ENCODE assay signal across 32 mouse cellular contexts in genomic region chr5:44109121-44109520, GRCm38 (mm10). TPM values are rescaled to one million over a fixed set of nuclear protein-coding genes. Genes with fewer than 3 reads are reported as not detected.
A peak's percentile ranks its signal among the peaks of the same experiment; 100 is the strongest.
DNase-seq lines count a peak whose midpoint lies in the region; ATAC-seq and TF ChIP-seq lines count a peak whose summit lies in the region.
"Had no signal": no experiment of that assay in that cellular context is flagged by ENCODE, and none has a peak within 500 bp of the region (broad histone marks: within the 10 kb centered on the region; RNA-seq: fewer than 3 reads in every experiment).

No protein-coding gene starts in this region.

- DNase-seq in Patski (ENCODE audit: low read depth, low spot score) = no peak
- peak; percentile 36 to 78 for DNase-seq in kidney, adult 8-10 months
- peak; percentile 67 for DNase-seq in kidney, postnatal 14 days
- DNase-seq in liver, embryonic 11.5 days (ENCODE audit: low spot score) = no peak
- no peak for DNase-seq in adrenal gland, postnatal 4 days (ENCODE audit: low spot score in 2 of 2)
- no peak for DNase-seq in gastrocnemius, adult 8-10 months (ENCODE audit: low spot score in 2 of 2)
- no peak for DNase-seq in urinary bladder, adult 2 months (ENCODE audit: low spot score)
- DNase-seq: adrenal gland, adult 8-10 months; adrenal gland, postnatal 25 days; cerebellum, adult 11 months; cerebellum, adult 2 months; cerebellum, adult 9-11 months; cerebellum, postnatal 25 days; gastrocnemius, adult 2 months; gastrocnemius, postnatal 25 days; heart, adult 18-20 months; heart, postnatal 10 days; heart, postnatal 36 days had no signal

- peaks cover 11% of the 10 kb centered on the region for H3K4me1 ChIP-seq in kidney, embryonic 15.5 days
- H3K4me1 ChIP-seq in liver, embryonic 11.5 days (replicated peaks; ENCODE audit: control insufficient read depth, insufficient read depth, low read length) = no peaks in the 10 kb centered on the region
- H3K4me1 ChIP-seq: embryonic facial prominence, embryonic 12.5 days; embryonic facial prominence, embryonic 15.5 days; hindbrain, embryonic 13.5 days had no signal

- H3K27ac ChIP-seq in kidney, embryonic 15.5 days = no peak overlapping the region
- no peak overlapping the region for H3K27ac ChIP-seq in liver, embryonic 11.5 days (ENCODE audit: low read depth, low read length)
- H3K27ac ChIP-seq: embryonic facial prominence, embryonic 12.5 days; embryonic facial prominence, embryonic 15.5 days; forebrain, embryonic 13.5 days; gastrocnemius, adult 2 months; heart, embryonic 15.5 days; hindbrain, embryonic 10.5 days; hindbrain, embryonic 13.5 days had no signal

- no peak overlapping the region for H3K4me2 ChIP-seq in kidney, embryonic 15.5 days
- H3K4me2 ChIP-seq in liver, embryonic 11.5 days = no peak overlapping the region
- H3K4me2 ChIP-seq: embryonic facial prominence, embryonic 12.5 days; embryonic facial prominence, embryonic 15.5 days; forebrain, embryonic 13.5 days; heart, embryonic 12.5 days; heart, embryonic 15.5 days; hindbrain, embryonic 13.5 days had no signal

- CTCF ChIA-PET in Patski (lab: Charles Lee) = no interaction called here

- 45% methylated on average over 2 of the region's 2 CpGs for WGBS in kidney, embryonic 15.5 days
- 71% methylated on average over 2 of the region's 2 CpGs for WGBS in liver, embryonic 11.5 days

- TF ChIP-seq CTCF in Patski (IDR thresholded peaks at IDR 0.05) = no peak

- H3K27me3 ChIP-seq in Patski = no peaks in the 10 kb centered on the region
- no peaks in the 10 kb centered on the region for H3K27me3 ChIP-seq in kidney, embryonic 15.5 days
- H3K27me3 ChIP-seq in liver, embryonic 11.5 days (replicated peaks; ENCODE audit: control insufficient read depth, insufficient read depth, low read length) = no peaks in the 10 kb centered on the region
- H3K27me3 ChIP-seq: embryonic facial prominence, embryonic 12.5 days; embryonic facial prominence, embryonic 15.5 days; forebrain, embryonic 13.5 days; heart, embryonic 12.5 days; heart, embryonic 15.5 days; hindbrain, embryonic 13.5 days had no signal

- no peak overlapping the region for H3K9ac ChIP-seq in kidney, embryonic 15.5 days
- no peak overlapping the region for H3K9ac ChIP-seq in liver, embryonic 11.5 days (ENCODE audit: low read depth, low read length)
- H3K9ac ChIP-seq: embryonic facial prominence, embryonic 12.5 days; embryonic facial prominence, embryonic 15.5 days; forebrain, embryonic 13.5 days; heart, embryonic 12.5 days; heart, embryonic 15.5 days; hindbrain, embryonic 13.5 days had no signal

- peak; percentile 64 for ATAC-seq in Patski
- ATAC-seq in kidney, embryonic 15.5 days (replicated peaks; ENCODE audit: low FRiP score) = peak; percentile 78
- no peak for ATAC-seq in liver, embryonic 11.5 days (replicated peaks; ENCODE audit: low FRiP score)
- ATAC-seq: activated CD4-positive, CD25-positive, alpha-beta regulatory T cell, adult 4 months; CD4-positive, CD25-positive, alpha-beta regulatory T cell, adult 4 months; forebrain, embryonic 13.5 days; forebrain, embryonic 16.5 days; hindbrain, embryonic 16.5 days had no signal

- no peaks in the 10 kb centered on the region for H3K36me3 ChIP-seq in kidney, embryonic 15.5 days
- no peaks in the 10 kb centered on the region for H3K36me3 ChIP-seq in liver, embryonic 11.5 days (ENCODE audit: control insufficient read depth, insufficient read depth, low read length)
- H3K36me3 ChIP-seq: embryonic facial prominence, embryonic 12.5 days; embryonic facial prominence, embryonic 15.5 days; heart, embryonic 12.5 days; heart, embryonic 15.5 days; hindbrain, embryonic 10.5 days; hindbrain, embryonic 13.5 days had no signal

- POLR2A ChIA-PET in Patski (lab: Charles Lee) = no interaction called here

- H3K9me3 ChIP-seq in kidney, embryonic 15.5 days (replicated peaks) = no peaks in the 10 kb centered on the region
- H3K9me3 ChIP-seq in liver, embryonic 11.5 days (ENCODE audit: control insufficient read depth, low read length) = no peaks in the 10 kb centered on the region
- H3K9me3 ChIP-seq: embryonic facial prominence, embryonic 15.5 days; forebrain, embryonic 13.5 days; heart, embryonic 15.5 days; hindbrain, embryonic 10.5 days; hindbrain, embryonic 13.5 days had no signal

- in situ Hi-C loops in Patski (cut with MboI; ENCODE audit: low pct_unique_long_range_greater_than_20kb) = no loop called here

- no peak overlapping the region for H3K4me3 ChIP-seq in kidney, embryonic 15.5 days (replicated peaks)
- H3K4me3 ChIP-seq in liver, embryonic 11.5 days (ENCODE audit: low read depth, low read length) = no peak overlapping the region
- H3K4me3 ChIP-seq: embryonic facial prominence, embryonic 12.5 days; embryonic facial prominence, embryonic 15.5 days; forebrain, embryonic 13.5 days; gastrocnemius, adult 2 months; heart, embryonic 12.5 days; heart, embryonic 15.5 days; hindbrain, embryonic 10.5 days; hindbrain, embryonic 13.5 days had no signal

RNA-seq across cellular contexts. Expression of gene Prom1, which starts 7.3 kb away (rescaled TPM):
- polyA plus RNA-seq in Patski (2021) = 120 TPM
- 78.1 and 79.1 TPM in 2 replicates for polyA plus RNA-seq in kidney, embryonic 15.5 days (2015; fragmentation: Nextera tagmentation; extraction: Ambion mirVana)
- polyA plus RNA-seq in liver, embryonic 11.5 days (2014; fragmentation: Nextera tagmentation; extraction: Ambion mirVana) = 23.0 and 23.9 TPM in 2 replicates
- total RNA-seq in adrenal gland, postnatal 4 days (2021) = 10 to 100 TPM; 10.2 to 18.4 TPM
- total RNA-seq in gastrocnemius, adult 8-10 months (2022) = 10 to 100 TPM in 1 of 4 experiments, 1 to 10 TPM in 3; 7.7 to 11.6 (median 9.6) TPM
- polyA plus RNA-seq in urinary bladder, adult 2 months (2012; rRNA removed) = 3.9 and 4.5 TPM in 2 replicates
- total RNA-seq: MEL had no signal
- polyA plus RNA-seq: C2C12 had no signal

Comparison
In these comparisons a context has a peak if more than half of its experiments do, and no peak if none do; other contexts are left out.
1. DNase-seq: peak in kidney, adult 8-10 months (2 of 2) and kidney, postnatal 14 days (single experiment); none in Patski (single experiment), liver, embryonic 11.5 days (single experiment), adrenal gland, postnatal 4 days (0 of 2), gastrocnemius, adult 8-10 months (0 of 2) and urinary bladder, adult 2 months (single experiment).